Mouse (Mus musculus) limb, embryonic 12.5 days (tissue): ENCODE measurements around the gene Prkar2b. TPM values are rescaled to one million over a fixed set of nuclear protein-coding genes. Genes with fewer than 3 reads are reported as not detected.

Source experiments
- ATAC-seq: fragments of 200-750 bp; cut with Nextera tagmentation; 2 replicates; pipeline ENCODE4 v1.8.0; 2017; ENCODE audit warnings: low read depth, moderate TSS enrichment; ENCODE audit not compliant: insufficient number of reproducible peaks, insufficient read depth, low FRiP score, low TSS enrichment
- H3K27ac ChIP-seq: fragments of 300-500 bp; sonication (generic); 2 replicates; pipeline ENCODE4 v1.5.1; 2016; ENCODE audit warnings: mild to moderate bottlenecking, moderate library complexity
- H3K27me3 ChIP-seq: fragments of 300-500 bp; sonication (generic); 2 replicates; pipeline ENCODE4 v1.6.1; 2016; ENCODE audit warnings: mild to moderate bottlenecking, moderate library complexity
- H3K36me3 ChIP-seq: fragments of 300-500 bp; sonication (generic); 2 replicates; pipeline ENCODE4 v1.6.1; 2016; ENCODE audit warnings: mild to moderate bottlenecking, moderate library complexity
- H3K4me1 ChIP-seq: fragments of 300-500 bp; sonication (generic); replicated peaks from 2 replicates; pipeline ENCODE4 v1.6.1; 2016
- H3K4me2 ChIP-seq: fragments of 300-500 bp; sonication (generic); 2 replicates; pipeline ENCODE4 v1.6.1; 2016; ENCODE audit warnings: mild to moderate bottlenecking, moderate library complexity
- H3K4me3 ChIP-seq: fragments of 300-500 bp; sonication (generic); replicated peaks from 2 replicates; pipeline ENCODE4 v1.5.1; 2016; ENCODE audit warnings: mild to moderate bottlenecking
- H3K9ac ChIP-seq: fragments of 300-500 bp; sonication (generic); replicated peaks from 2 replicates; pipeline ENCODE4 v1.6.1; 2016; ENCODE audit warnings: mild to moderate bottlenecking, moderate library complexity
- H3K9me3 ChIP-seq: fragments of 300-500 bp; sonication (generic); 2 replicates; pipeline ENCODE4 v1.6.1; 2016; ENCODE audit warnings: mild to moderate bottlenecking, moderate library complexity
- WGBS: fragments of 180-500 bp; shearing (Covaris S2); methylation state at CpG from one replicate; pipeline ENCODE4 v1.1.7; 2016; 5-methylcytosine and 5-hydroxymethylcytosine counted together
- polyA plus RNA-seq: library from polyadenylated mRNA; unstranded; fragments of >200 nt; fragmentation: Nextera tagmentation; extraction: Ambion mirVana; gene quantifications from 2 replicates; pipeline ENCODE4 v1.2.1, GENCODE M21; 2016

Prkar2b gene
- polyA plus RNA-seq, 1 experiment from 2014 or later = 32.1 TPM

DNA sequence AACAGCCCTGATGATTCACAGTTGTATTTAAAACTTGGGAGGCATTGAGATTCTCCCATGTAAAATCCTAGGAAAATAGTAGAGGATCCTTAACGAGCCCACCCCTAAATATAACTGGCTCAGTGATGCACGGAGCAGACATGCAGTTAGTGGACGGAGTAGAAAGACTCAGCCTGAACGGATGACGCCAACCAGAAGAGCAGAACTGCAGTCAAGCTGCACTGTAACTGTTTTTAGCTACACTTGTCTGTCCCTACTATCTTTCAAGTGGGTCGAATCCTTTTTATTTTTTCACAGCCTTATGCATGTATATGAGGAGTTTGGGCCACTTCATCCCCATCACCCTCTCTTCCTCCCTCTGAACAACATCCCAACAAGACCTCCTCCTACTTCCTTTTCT is 75.4 kb downstream of the Prkar2b start:
- WGBS = 91% methylated on average over 6 of the region's 6 CpGs

DNA sequence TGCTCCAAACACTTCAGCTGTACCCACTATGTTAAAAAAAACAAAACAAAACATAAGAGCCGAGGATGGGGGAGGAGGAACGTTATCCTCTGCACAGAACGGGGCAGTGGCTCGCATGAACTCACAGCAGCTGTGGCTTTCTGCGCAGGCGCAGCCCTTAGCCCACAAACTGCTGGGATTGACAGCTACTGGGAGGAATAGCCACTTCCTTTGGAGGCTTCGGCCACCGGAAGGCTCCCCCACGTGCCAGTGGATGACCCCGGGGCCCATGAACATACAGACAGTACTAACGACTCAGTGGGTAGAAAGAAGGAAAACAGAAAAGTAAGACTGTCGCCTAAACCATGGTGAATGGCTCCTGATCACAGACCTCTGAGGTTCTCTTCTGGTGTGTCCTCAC is 76.4 kb downstream of the Prkar2b start:
- 65% methylated on average over 12 of the region's 12 CpGs for WGBS
- no peak for ATAC-seq

More for the DNA sequence above, 75.4 kb downstream of the Prkar2b start:
- Histone ChIP-seq H3K4me1 (no peaks in the 10 kb centered on the region; the same call in 1 of the 2 replicates), H3K27ac (no peak overlapping the region), H3K4me2 (no peak overlapping the region), H3K9ac (no peak overlapping the region), H3K9me3 (no peaks in the 10 kb centered on the region), H3K36me3 (no peaks in the 10 kb centered on the region), H3K4me3 (no peak overlapping the region), H3K27me3 (no peaks in the 10 kb centered on the region)
- ATAC-seq = no peak

DNA sequence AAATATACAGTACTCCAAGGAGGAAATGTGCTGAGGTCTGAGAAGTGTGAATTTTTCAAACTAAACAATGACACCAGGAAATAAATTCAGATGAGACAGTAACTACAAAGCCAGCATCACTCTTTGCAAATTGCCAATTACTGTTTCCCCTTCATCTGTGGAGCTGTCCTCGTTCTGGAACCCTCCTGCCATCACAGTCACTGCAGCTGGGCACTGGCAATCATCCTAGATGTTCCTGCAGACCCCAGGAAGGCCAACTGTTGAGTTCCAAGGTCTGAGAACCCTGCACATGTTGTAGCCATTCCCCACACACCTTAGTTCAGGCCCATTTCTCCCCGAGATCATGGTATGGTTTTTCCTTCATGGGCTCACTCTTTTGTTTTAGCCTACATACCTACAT is 76.9 kb downstream of the Prkar2b start:
- Histone ChIP-seq H3K4me1 (no peaks in the 10 kb centered on the region; the same call in 1 of the 2 replicates), H3K36me3 (no peaks in the 10 kb centered on the region), H3K4me3 (no peak overlapping the region), H3K9ac (no peak overlapping the region), H3K4me2 (no peak overlapping the region), H3K9me3 (no peaks in the 10 kb centered on the region), H3K27ac (no peak overlapping the region), H3K27me3 (no peaks in the 10 kb centered on the region)
- WGBS = 42% methylated on average over 2 of the region's 2 CpGs
- ATAC-seq = no peak

More for the DNA sequence above, 76.4 kb downstream of the Prkar2b start:
- Histone ChIP-seq H3K4me2 (no peak overlapping the region), H3K36me3 (no peaks in the 10 kb centered on the region), H3K27ac (no peak overlapping the region), H3K4me1 (no peaks in the 10 kb centered on the region; the same call in 1 of the 2 replicates), H3K27me3 (no peaks in the 10 kb centered on the region), H3K9me3 (no peaks in the 10 kb centered on the region), H3K9ac (no peak overlapping the region), H3K4me3 (no peak overlapping the region)

DNA sequence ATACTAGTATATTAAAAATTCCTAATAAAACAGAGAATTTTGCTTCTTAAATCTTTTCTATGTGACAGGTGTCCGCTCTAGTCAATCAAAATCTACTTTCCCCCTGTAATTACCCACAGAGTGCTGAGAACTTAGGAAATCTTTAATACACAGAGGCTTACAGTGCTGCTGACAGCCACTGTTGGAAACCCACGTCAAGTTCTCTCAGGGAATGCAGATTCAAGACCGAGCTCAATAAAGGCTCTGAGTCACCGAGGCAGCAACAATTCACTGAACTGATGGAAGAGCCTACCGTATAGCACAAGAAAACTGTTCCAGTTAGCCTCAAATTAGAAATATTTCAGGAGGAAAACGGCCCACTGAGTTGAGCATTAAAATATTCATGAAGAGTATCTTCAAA is 77.3 kb downstream of the Prkar2b start:
- WGBS = 63% methylated on average over 6 of the region's 6 CpGs
- ATAC-seq = no peak
- Histone ChIP-seq H3K27ac (no peak overlapping the region), H3K4me1 (no peaks in the 10 kb centered on the region; the same call in 1 of the 2 replicates), H3K4me3 (no peak overlapping the region), H3K36me3 (no peaks in the 10 kb centered on the region), H3K9me3 (no peaks in the 10 kb centered on the region), H3K4me2 (no peak overlapping the region), H3K27me3 (no peaks in the 10 kb centered on the region), H3K9ac (no peak overlapping the region)

DNA sequence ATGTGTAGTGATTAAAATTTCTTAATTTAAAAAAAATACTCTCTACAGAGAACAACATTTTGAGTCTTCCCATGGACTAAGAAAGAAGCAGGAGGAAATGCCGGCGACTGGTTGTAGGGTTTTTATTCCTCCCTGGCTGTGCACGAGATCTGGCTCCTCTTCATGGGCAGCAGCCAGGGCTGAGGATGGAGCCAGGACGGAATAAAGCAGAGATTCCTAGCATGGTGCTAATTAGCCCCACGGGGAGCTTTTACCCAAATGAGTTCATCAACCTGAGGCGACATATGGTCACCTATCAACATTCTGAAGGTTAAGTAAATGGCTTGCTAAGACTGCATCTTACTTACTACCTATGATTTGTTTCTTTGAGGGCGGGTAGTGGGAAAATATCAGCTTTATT is 77.9 kb downstream of the Prkar2b start:
- 39% methylated on average over 7 of the region's 7 CpGs for WGBS
- no peaks in the 10 kb centered on the region for H3K36me3 ChIP-seq
- no peak overlapping the region for H3K9ac ChIP-seq
- H3K27ac ChIP-seq = no peak overlapping the region
- no peaks in the 10 kb centered on the region for H3K27me3 ChIP-seq
- H3K4me2 ChIP-seq = no peak overlapping the region
- H3K9me3 ChIP-seq = no peaks in the 10 kb centered on the region
- no peak overlapping the region for H3K4me3 ChIP-seq
- no peak for ATAC-seq
- no peaks in the 10 kb centered on the region; the same call in 1 of the 2 replicates for H3K4me1 ChIP-seq

DNA sequence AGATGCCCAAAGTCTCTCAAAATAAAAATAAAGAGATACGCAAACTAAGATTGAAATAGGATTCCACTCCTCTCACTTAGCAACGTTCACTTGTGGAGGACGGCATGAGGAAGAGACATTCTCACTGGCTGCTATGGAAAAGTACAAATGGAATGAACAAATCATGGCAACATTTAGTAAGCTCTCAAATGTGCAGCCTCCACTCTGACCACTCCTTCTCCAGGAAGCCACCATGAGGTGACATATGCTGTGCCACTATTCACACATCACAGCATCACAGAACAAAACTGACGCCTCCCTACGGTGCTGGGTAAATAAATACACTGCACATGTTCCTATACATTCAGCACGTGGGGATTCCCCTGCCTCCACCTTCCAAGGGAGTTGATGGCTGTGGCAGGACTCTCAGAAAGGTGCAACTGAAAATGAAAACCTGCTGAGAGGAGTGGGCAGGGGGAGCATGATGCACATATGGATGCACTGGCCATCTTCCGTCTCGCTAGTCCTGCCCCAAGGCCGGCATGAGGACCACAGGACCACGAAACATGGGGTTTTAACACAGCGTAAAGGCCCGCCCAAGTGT is 83.4 kb downstream of the Prkar2b start:
- Histone ChIP-seq H3K9me3 (no peaks in the 10 kb centered on the region), H3K27me3 (no peaks in the 10 kb centered on the region), H3K4me2 (no peak overlapping the region), H3K27ac (no peak overlapping the region), H3K4me1 (no peaks in the 10 kb centered on the region), H3K4me3 (no peak overlapping the region), H3K9ac (no peak overlapping the region), H3K36me3 (no peaks in the 10 kb centered on the region)
- 70% methylated on average over 12 of the region's 12 CpGs for WGBS
- no peak for ATAC-seq

DNA sequence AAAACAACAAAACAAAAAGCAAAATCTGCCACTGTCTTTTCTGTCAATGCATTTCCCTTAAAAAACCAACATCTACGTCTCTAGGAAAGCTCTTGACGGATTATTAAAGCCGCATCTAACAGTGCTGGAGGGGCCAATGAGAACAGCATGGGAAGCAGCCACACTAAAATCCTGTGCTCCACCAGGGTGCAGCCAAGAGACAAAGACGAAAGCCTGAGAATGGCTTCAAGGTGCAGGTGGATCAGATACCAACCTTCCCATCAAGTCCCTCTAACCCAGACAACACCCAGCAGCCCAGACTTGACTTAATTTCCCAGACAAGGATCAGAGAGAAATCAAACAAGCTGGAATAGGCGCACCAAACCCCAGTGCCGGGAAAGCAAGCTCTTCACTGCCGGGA is 84.6 kb downstream of the Prkar2b start:
- no peak overlapping the region for H3K27ac ChIP-seq
- 50% methylated on average over 7 of the region's 7 CpGs for WGBS
- no peaks in the 10 kb centered on the region for H3K9me3 ChIP-seq
- H3K4me2 ChIP-seq = no peak overlapping the region
- H3K36me3 ChIP-seq = no peaks in the 10 kb centered on the region
- no peaks in the 10 kb centered on the region for H3K4me1 ChIP-seq
- H3K9ac ChIP-seq = no peak overlapping the region
- no peak for ATAC-seq
- no peak overlapping the region for H3K4me3 ChIP-seq
- H3K27me3 ChIP-seq = no peaks in the 10 kb centered on the region

DNA sequence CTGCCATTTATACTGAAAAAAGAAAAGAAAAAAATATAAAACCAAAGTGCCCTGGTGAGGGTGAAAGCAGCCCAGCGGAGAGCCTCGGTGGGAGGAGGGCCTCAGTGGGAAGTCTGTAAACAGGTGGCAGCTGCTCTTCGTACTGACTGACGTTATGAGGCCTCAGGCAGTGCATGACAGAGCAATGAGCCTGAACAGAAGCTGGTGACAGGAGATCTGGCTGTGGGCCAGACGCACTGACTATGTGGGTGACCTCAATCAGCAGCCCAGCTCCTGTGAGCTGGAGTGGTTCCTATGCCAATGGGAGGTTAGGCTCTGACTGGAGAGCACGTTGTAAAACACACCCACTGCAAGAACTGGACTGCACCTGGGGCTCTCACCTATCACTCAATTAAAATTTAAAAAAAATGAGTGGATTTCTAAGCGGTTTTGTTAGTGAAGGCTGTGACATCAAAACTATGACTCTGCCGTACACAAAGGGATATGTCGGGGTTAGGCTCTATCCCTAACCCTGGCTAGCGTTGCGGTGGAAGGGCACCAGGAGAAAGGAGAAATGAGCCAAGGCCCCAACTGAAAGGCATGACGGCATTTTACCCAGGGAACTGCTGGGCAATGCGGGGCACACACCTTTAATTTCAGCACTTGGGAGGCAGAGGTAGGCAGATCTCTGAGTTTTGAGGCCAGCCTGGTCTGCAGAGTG is 87.5 kb downstream of the Prkar2b start:
- Histone ChIP-seq H3K36me3 (no peaks in the 10 kb centered on the region), H3K27ac (no peak overlapping the region), H3K9ac (no peak overlapping the region), H3K4me1 (no peaks in the 10 kb centered on the region; the same call in 1 of the 2 replicates), H3K4me3 (no peak overlapping the region), H3K4me2 (no peak overlapping the region), H3K9me3 (no peaks in the 10 kb centered on the region), H3K27me3 (no peaks in the 10 kb centered on the region)
- 57% methylated on average over 13 of the region's 13 CpGs for WGBS
- ATAC-seq = peak; percentile 74; the same call in 1 of the 2 replicates

DNA sequence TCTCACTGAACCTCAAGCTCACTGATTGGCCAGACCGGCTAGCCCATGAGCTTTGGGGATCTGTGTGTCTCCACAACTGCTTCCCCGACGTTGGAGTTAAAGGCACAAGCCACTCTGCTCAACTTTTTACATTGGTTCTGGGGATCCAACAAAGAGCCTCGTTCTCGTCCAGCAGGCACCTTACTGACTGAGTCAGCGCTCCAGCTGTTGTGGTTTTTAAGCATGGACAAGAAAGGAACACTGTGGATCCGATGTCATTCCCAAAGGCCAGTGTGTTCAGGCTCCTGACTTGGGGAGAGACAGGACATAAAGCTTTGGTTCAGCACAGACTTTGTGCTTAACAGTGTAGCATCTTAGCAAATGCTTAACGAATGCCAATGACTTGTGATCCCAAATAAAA is 89.5 kb downstream of the Prkar2b start:
- 81% methylated on average over 8 of the region's 8 CpGs for WGBS
- no peaks in the 10 kb centered on the region for H3K27me3 ChIP-seq
- no peak for ATAC-seq
- no peak overlapping the region for H3K27ac ChIP-seq
- H3K4me3 ChIP-seq = no peak overlapping the region
- H3K36me3 ChIP-seq = no peaks in the 10 kb centered on the region
- no peak overlapping the region for H3K9ac ChIP-seq
- H3K4me1 ChIP-seq = no peaks in the 10 kb centered on the region; the same call in 1 of the 2 replicates
- no peak overlapping the region for H3K4me2 ChIP-seq
- H3K9me3 ChIP-seq = no peaks in the 10 kb centered on the region

DNA sequence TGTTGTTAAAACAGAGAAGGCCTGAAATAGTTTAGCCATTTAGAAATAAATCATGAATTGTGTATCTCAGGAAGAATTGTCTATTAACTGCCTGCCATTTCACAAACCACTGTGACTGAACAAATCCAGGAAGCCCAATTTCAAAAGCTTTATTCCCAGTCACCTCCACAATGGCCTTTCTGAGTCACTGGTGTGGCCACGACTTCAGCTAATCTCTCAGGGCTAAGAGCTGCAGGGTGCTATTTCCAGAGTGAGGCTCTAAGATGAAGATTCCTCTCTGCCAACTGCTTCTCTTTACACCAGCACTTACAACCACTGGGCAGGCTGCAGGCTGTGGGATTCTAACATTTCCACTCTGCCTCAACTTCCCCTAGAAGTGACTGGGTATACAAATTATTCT is 92.0 kb downstream of the Prkar2b start:
- Histone ChIP-seq H3K27me3 (no peaks in the 10 kb centered on the region), H3K4me3 (no peak overlapping the region), H3K9me3 (no peaks in the 10 kb centered on the region), H3K9ac (no peak overlapping the region), H3K27ac (no peak overlapping the region), H3K4me2 (no peak overlapping the region), H3K36me3 (no peaks in the 10 kb centered on the region), H3K4me1 (no peaks in the 10 kb centered on the region; the same call in 1 of the 2 replicates)
- WGBS = 33% methylated on average over 1 of the region's 1 CpGs
- no peak for ATAC-seq

DNA sequence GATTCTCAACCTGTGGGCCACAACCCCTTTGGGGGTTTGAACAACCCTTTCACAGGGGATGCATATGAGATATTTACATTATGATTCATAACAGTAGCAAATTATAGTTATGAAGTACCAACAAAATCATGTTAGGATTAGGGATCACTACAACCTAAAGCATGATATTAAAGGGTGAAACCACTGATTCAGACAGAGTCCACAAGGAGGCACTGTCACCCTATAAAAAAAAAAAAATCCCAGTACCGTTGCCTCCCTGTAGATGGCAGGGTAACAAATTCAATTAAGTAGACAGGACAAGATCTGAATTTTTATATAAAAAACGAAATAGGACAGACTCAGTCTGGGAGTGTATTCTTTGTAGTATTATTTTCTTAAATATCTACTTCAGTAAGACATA is 93.6 kb downstream of the Prkar2b start:
- no peaks in the 10 kb centered on the region; the same call in 1 of the 2 replicates for H3K4me1 ChIP-seq
- H3K36me3 ChIP-seq = no peaks in the 10 kb centered on the region
- WGBS = 1% methylated on average over 2 of the region's 2 CpGs
- H3K4me2 ChIP-seq = no peak overlapping the region
- no peaks in the 10 kb centered on the region for H3K9me3 ChIP-seq
- no peak overlapping the region for H3K4me3 ChIP-seq
- no peak overlapping the region for H3K27ac ChIP-seq
- no peak overlapping the region for H3K9ac ChIP-seq
- no peaks in the 10 kb centered on the region for H3K27me3 ChIP-seq
- ATAC-seq = no peak
